Mouse (Mus musculus) T-helper 17 cell (primary cell): ENCODE measurements at regions not wholly inside any gene's neighbourhood (a gene's known extent, or its start where the extent isn't known, plus 50 kb on each side); places are given as distances from the start of the nearest gene placed in this dataset.

Experiments used
- in situ Hi-C, 2 experiments: fragments of 300-600 bp; cut with MboI, MseI; formaldehyde crosslinking; loops; 1 replicate in 1 of 2; 2 replicates in 1 of 2; pipeline ENCODE4 v1.15.1; 2025; ENCODE audit warnings: high pct_unique_total_duplicates in 2 of 2

DNA sequence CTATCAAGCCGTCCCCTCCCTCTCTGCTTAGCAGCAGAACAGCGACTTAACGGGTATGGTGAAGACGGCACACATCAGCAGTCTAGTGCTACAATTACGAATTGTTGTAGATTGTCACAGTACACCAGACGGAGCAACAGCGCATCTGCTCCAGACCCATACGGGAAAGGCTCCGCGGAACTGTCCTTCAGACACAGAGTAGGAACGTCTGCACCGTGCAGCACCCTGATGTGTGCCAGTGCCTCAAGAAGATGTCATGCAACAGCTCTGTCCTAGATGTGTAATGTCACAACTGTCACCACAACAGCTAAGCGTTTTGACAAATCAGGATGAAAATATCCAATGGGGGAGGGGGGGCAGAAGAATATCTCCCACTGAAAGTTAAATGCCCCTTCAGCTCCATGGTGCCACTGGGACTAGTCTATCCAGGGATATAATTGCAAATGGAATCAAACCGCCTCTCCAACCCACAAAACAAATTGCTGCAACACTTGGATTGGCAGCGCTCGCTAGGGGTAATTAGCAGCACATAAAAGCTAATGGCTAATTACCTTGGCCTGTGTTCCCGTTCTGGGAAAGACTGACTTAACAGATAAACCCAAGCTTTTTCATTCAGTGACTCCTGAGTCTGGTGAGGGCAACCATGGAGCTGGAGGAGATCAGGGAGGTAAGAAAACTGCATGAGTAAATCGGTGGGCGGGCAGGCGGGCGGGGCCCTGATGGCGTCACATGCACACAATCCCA is 472.6 kb downstream of the Zfp704 start:
- in situ Hi-C loops: no loop called here

DNA sequence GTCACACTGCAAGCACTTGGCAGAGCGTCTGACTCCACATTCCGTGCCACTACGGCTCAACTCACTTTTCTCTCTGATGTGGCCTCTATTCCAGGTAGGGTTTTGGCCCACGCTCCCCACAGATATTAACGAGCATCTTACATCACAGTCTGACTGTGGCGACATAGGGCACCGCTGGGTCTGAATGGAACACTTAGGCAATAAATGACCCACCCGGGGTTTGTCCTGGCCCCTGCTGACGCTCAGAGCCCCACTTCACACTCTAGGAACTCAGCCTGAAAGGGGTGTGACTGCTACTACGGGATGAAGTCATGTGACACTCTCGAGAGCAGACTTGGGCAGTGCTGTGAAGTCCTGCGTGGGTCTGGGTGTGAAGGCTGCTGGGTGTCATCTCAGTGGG is 475.9 kb downstream of the Zfp704 start:
- in situ Hi-C loops: no loop called here

DNA sequence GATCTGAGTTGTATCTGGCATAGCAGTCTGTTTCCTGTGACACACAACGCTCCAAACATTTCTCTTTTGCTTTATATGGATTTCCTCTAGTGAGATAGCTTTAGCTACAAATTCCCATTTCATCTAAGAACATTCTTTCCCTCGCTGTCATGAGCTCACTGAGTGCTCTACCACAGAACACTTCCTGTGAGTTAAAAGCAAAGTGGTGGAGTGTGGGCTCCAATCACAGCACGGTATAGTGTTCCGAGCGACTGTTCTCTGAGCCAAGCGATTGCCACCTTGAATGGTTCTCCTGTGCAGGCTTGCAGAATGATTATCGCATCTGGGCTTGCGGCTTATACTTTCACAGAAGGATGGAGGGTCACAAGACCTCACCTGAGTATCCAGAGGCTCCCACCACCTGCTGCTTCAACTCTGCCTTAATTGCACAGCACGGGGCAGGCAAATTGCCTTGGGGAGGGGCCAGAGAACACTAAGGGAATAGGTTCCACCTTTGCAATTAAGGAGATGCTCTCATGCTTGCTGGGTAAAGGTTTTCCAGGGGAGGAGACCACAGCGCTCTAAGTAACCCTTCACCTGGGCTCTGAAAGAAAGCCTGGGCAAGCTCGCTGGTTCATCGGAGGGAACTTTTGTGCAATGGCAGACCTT is 477.7 kb downstream of the Zfp704 start:
- in situ Hi-C loops: no loop called here

DNA sequence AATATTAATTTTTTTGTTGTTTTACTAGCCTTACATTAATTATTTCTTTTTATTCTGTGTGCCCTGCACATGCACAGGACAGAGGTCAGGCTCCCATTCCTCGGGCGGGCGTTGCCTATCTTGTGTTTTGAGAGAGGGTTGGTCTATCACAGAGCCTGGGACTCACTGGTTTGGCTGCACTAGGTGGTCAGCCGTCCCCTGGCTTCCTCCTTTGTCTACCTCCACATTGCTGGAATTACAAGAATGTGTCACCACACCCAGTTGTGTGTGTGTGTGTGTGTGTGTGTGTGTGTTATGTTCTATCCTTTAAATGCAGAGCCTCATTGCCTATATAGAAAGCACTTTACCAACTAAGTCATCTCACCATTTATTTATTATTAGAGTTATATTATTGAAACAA is 478.5 kb downstream of the Zfp704 start:
- in situ Hi-C loops: no loop called here

DNA sequence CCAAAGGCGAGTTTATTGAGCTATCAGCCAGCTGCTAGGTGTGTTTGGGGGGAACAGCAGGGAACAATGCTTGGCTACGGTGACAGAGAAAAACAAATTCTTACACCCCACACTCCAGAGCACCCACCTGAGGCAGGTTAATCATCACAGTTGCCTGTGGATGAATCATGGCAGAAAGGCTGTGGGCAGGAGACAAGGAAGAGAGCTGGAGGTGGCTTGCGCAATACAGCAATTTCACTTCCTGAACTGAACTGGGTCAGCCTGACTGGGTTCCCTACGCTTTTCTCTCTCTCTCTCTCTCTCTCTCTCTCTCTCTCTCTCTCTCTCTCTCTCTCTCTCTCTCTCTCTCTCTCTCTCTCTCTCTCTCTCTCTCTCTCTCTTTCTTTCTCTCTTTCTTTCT is 481.5 kb downstream of the Zfp704 start:
- in situ Hi-C loops: loop anchor here in 1 of 2 experiments (5.0 kb wide), 1 partner anchor 34 kb away; no protein-coding TSS in a partner anchor

DNA sequence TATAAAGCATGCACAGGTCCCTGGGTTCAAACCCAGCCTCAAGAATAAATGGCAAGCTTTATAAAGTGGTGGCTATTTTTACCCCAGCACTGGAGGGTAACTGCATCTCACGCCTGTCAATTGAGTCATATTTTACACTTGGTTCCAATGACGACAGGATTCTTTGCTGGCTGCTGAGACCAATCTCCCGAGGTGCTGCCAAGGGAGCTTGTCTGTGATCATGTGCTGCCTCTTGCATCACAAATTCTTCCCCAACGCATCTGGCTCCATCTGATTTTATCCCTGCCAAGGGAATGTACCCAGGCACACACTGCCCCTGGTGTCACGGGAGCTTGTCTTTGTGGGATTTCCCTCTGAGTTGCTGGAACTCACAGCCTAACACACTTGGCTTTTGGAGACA is 486.8 kb downstream of the Zfp704 start:
- in situ Hi-C loops: no loop called here

DNA sequence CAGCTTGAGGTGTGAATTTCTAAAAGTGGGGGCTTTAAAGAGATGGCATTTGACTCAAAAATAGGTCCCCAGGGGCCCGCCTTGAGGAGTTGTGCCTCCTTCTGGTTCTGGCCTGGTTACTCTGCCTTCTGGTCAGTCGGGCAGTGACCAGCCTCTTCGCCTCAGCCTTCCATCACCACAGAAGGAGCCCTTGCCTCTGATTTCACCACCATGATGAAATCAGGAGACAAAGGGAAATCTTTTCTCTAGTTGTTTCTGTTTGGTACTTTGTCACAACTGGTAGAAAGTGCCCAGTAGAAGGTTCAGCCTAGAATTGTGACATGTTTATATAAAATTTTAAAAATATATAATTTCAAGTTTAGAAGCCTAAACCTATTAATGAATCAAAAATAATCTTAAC is 492.0 kb downstream of the Zfp704 start:
- in situ Hi-C loops: no loop called here

DNA sequence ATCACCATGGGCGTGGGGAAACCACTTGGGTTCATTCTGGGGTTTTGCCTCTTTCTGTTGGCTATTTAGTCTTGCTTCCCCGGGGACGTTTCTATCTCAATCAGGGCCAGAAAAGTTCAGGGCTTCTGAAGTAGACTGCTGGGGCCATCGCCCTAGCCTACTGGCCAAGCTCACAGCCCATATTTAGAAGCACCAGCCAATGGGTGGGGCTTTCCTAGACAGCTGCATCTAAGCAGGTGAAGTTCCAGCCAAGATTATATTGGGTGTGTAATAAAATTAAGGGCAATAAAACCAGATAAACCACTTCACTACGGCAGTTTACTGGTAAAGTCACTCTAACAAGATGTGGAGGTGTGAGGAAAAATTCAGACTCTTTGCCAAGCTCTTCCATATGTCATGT is 496.5 kb downstream of the Zfp704 start:
- in situ Hi-C loops: no loop called here

DNA sequence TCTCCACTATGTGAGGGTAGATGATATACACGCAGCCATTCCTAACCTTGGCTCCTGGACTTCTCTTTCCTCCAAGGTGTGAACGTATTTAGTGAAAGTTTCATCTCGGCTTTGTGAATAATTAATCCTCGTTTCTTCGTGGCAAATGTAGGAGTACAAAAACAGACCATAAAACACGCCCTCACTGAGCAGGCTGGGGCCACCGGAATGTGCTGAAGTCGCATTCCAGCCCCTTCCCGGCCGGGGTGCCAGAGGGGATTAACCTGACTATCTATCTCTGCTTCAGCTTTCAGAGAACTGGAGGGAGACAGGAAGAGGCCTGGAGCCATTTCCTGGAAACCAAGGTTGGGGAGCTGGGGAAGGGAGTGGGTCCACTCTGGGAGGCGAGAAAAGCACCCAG is 499.1 kb downstream of the Zfp704 start:
- in situ Hi-C loops: no loop called here

DNA sequence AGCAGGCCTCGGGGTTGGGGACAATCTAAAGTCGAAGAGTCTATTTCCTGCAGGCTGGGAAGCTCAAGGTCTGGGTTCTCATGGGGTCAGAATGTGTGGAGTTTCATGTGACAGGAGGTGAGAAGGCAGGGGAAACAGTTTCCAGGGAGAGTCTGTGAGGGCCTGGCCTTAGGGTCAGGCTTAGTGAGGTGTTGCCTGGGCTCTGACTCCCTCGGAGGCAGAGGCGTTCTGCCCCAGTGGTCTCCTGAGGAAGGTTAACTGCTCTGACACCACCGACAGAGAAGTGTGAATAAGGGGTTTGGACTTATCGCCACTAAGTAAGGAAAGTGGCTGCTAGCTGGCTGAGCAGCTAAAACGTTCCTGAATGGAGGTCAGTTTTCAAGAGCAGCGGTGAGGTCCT is 499.9 kb downstream of the Zfp704 start:
- in situ Hi-C loops: no loop called here

DNA sequence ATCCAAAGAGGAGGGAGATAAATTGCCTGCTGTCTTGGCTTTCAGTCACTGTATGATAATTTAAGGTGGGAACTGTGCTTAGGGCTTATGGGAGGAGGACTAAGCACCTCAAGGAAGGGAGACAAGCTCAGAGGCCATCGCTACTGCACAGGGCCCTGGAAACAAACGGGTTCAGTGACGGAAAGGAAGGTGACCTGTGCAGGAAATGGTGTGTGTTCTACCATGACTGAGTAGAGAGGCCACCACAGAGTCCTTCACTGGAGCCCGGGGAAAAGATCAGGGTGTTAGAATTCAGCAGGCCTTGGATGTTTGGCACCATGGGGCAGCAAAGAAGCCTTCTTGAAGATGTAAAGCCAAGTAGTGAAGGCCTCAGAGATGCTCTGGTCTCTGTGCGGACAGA is 500.4 kb downstream of the Zfp704 start:
- in situ Hi-C loops: no loop called here

DNA sequence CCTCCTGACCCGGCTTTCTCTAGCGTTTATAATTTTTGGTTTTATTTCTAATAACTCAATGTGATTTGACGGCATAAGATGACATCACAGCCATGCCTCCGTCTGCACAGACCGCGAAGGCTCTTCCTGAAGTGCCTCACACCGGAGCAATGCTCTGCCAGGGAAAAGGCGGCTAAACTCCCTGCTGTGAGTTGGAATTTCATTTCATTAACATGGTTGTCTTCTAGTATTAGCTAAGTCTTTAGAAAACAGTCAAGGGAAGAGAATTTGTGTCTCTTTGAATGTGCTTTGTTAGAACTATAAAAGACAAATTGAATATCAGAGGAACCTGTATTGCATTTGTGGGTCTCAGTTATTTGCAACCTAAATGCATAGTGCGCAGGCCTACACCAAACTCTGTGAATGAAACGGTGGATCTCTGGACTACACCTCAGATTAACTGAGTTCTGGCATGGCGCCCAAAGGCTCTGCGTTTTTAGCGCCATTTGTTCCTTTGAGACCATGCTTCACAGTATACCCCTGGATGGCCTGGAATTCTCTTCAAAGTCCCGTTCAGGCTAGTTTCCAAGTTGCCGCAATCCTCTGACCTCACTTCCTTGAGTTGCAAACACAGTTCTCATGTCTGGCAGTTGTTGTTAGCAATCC is 502.0 kb downstream of the Zfp704 start:
- in situ Hi-C loops: no loop called here

DNA sequence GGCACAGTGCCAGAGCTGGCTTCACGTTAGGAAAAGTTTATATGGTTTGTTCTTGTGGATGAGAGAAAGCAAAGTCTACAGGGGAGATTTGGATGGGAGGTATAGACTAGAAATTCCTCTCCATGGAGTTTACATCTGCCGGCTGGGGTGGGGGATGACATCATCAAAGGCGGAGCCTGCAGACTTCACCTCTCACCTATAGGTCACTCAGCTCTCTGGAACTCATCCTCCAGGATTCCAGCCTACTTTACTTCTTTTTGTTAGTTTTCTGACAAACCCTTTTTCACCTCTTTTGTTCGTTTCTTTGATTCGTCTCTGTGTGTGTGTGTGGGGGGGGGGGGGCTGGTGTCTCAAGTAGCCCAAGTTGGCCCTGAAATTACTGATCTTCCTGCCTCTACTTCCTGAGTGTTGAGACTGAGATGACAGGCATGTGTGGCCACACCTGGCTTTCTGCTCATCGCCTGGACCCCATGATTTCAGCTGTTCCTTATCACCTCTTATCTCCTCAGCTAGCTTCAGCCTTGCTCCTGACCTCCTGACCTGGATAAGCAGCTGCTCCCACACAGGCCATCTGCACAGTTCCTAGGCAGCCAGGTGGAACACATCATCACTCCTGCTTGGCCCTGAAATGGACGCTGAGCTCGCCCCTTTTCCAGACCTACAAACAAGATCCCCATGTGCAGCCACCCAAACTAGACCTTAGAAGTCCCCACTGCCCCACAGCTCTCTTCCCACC is 504.5 kb downstream of the Zfp704 start:
- in situ Hi-C loops: no loop called here

DNA sequence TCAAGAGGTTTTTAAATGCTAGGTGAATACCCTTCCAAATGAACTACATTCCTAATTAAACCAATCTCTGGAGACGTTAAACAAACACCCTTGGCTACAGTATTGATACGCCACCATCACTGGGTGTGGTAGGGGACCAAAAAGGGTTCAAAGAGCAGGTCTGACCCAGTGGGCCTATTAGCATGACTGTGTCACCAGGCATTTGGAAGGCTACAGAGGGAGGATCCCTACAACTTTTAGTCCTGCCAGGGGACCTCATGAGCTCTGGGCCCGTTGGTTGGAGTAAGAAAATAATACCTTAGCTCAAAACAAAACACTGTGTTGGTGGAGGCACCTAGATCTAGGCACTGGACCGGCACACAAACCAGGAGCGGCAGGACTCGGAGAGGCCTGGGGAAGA is 506.4 kb downstream of the Zfp704 start:
- in situ Hi-C loops: no loop called here

DNA sequence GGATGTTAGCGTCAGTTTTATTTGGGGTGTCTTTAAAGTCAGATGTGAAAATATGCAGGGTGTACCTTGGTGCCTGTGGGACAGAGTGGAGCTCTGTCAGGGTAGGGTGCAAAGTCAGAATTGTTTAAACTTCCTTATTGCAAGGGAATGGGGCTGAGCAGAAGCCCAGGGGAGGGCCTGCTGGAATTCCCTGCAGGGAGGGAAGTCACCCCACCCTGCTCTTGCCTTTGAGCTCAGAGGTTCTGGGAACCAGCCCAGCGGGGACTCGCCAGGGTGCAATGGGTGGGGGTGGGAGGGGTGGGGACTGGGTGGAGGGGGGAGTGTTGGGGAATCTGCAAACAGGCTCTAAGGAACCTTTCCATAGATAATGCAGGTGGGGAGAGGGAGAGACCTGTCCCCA is 508.6 kb downstream of the Zfp704 start:
- in situ Hi-C loops: no loop called here

DNA sequence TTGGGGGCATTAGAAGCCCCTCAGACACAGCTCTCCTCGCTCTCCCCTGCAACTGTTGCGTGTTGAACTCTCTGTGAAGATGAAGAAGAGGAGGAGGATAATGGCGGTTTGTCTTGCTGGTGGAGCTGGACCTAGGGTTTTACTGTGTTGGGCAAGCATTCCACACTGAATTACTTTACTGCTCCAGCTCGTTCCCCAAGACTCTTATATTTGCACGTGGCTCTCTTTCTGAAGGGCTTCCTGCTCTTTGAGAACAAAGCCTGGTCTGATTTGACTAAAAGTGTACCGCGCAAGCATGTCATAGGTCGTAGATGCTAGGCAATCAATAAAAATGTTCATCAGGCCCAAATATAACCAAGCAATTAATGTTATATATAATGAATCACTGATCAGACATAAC is 509.1 kb downstream of the Zfp704 start:
- in situ Hi-C loops: no loop called here

DNA sequence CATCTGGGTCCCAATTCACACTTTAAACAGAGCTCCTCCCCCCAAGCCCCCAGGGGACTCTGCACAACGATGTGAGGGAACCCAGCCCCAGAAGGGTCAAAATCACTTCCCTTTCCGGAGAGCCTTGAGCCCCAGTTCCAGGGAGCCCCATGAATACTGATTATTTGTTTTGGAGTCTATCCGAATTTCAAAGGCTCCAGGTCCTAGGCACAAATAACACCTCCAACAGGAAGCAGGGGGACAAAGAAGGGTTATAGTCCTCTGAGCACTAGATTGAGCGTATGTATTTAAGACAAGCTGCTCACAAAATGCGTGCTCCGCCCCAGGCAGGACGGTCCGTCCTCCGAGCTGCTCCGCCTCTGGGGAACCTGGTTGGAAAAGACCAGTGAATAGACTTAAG is 511.4 kb downstream of the Zfp704 start:
- in situ Hi-C loops: no loop called here

DNA sequence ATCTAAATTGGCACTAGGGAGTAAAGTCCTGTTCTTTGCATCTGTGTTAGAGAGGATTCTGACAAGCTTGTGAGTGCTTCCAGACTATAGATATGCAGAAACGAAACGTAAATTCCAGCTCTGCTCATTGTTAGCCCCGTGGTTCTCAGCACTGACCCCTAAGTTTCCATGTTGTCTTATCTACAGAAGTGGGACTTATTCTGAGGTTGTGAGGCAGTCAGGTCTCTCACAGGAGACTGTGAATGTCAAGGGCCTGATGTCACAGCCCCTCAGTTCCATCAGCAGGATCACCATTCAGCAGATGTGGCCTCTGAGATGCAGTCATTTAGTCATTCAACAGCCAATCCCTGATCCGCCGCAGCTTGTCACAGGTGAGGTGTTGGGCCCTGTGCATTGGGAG is 525.8 kb downstream of the Zfp704 start:
- in situ Hi-C loops: no loop called here

DNA sequence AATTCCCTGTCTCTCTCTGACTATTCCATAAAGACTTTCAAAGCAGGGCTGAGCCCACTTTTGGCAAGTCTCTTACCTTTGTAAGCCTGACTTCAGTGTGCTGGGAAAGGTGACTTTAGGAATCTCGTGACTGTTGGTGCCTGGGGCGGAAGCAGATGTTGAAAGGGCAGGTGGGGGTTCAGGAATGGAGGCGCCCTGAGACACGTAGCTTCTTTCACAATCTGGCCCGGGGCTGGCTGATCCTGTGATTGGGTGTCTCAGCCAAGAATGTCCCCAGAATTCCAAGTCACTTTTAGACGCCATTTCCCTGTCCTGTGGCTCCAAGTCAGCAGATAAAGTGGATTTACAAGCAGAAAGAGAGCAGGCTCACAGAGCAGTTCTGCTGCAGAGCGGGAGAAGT is 527.8 kb downstream of the Zfp704 start:
- in situ Hi-C loops: no loop called here

DNA sequence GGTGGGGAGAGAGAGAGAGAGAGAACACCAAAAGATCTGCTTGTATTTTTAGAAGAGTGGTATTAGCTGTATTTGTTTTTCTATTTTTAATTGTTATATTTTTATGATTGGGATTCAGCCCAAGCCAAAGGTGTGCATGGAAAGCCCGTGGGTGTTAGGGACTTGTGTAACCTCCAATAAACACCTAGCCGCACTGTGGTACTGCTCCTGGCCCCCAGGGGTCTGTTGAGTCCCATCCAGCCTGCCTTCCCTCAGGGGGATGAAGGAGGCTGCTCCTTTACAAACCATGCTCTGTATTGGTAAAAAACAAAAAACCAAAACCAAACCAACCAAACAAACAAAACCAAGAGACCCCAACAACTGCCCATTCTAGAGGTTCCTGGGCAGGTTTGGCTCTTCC is 531.7 kb downstream of the Zfp704 start:
- in situ Hi-C loops: loop anchor here in 1 of 2 experiments (10.0 kb wide), 2 partner anchors 277 to 387 kb away; no protein-coding TSS in a partner anchor

DNA sequence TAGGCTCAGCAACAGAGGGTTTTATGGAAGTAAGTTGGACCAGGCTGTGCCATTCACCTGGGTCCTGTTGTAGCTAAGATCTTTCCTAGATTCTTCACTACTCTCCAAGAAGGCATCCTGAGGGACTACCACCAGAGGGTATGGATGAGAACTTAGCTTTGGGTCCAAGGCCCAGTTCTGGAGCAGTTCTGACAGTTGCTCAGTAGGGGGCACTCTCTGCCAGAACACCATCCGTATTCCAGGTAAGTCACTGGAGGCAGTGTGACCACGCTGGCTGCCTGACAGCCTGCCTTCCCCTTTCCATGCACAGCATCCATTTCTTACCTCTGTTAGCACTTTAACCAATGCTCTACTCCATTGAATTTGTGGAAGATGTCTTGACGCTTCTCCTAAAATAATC is 533.2 kb downstream of the Zfp704 start:
- in situ Hi-C loops: loop anchor here in 1 of 2 experiments (10.0 kb wide), 2 partner anchors 278 to 388 kb away; no protein-coding TSS in a partner anchor

DNA sequence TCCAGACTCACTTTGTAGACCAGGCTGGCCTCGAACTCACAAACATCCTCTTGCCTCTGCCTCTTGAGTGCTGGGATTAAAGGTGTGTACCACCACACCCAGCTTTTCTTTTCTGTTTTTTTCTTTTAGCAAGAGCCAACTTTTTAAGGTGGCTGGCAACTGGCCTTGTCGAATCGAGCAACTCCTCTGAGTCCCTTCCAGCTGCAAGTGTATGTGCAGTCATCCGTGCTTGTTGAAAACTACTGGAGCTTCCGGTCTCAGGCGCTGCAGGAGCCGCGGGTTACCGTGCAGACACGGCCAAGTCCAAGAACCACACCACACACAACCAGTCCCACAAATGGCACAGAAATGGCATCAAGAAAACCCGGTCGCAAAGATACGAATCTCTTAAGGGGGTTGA is 537.4 kb downstream of the Zfp704 start:
- in situ Hi-C loops: loop anchor here in 1 of 2 experiments (10.0 kb wide), 2 partner anchors 282 to 392 kb away; no protein-coding TSS in a partner anchor
